ENCODE assay signal across 15 mouse cellular contexts in genomic region chr7:29032685-29033084, GRCm38 (mm10). TPM values are rescaled to one million over a fixed set of nuclear protein-coding genes. Genes with fewer than 3 reads are reported as not detected.
DNase-seq lines count a peak whose midpoint lies in the region; ATAC-seq and TF ChIP-seq lines count a peak whose summit lies in the region.
"Had no signal": no experiment of that assay in that cellular context is flagged by ENCODE, and none has a peak within 500 bp of the region (broad histone marks: within the 10 kb centered on the region; RNA-seq: fewer than 3 reads in every experiment).

No protein-coding gene starts in this region.

- no peak for ATAC-seq in lung, embryonic 14.5 days (ENCODE audit: insufficient read depth)
- ATAC-seq in monocyte, adult 5-6 weeks (replicated peaks; ENCODE audit: insufficient number of reproducible peaks, low FRiP score, low TSS enrichment, poor library complexity, severe bottlenecking) = 0 out of 2 replicates have a peak, but pooled peaks have one; percentile 59
- ATAC-seq: forebrain, embryonic 16.5 days had no signal

- TF ChIP-seq EP300 in MEL (IDR thresholded peaks at IDR 0.05; ENCODE audit: low read depth in 1 of 2, low read length in 2 of 2) = no peak

- H3K36me3 ChIP-seq in lung, embryonic 14.5 days (ENCODE audit: insufficient read depth) = no peaks in the 10 kb centered on the region
- peaks cover 0 to 21% of the 10 kb centered on the region in 2 experiments; a peak in 2 of 4 replicates for H3K36me3 ChIP-seq in MEL (ENCODE audit: control insufficient read depth in 1 of 2, insufficient read depth in 2 of 2, low read length in 2 of 2)
- H3K36me3 ChIP-seq: embryonic facial prominence, embryonic 15.5 days had no signal

- H3K4me3 ChIP-seq in gastrocnemius, adult 2 months = no peak overlapping the region
- H3K4me3 ChIP-seq in lung, embryonic 14.5 days (ENCODE audit: low read depth, low read length) = no peak overlapping the region
- no peak overlapping the region for H3K4me3 ChIP-seq in MEL (ENCODE audit: control insufficient read depth in 1 of 2, insufficient read depth in 1 of 2, low read depth in 2 of 2, low read length in 2 of 2)
- H3K4me3 ChIP-seq: embryonic facial prominence, embryonic 15.5 days had no signal

- H3K9me3 ChIP-seq in lung, embryonic 14.5 days (ENCODE audit: low read depth, low read length) = no peaks in the 10 kb centered on the region
- H3K9me3 ChIP-seq in MEL (replicated peaks; ENCODE audit: insufficient read depth, low read length) = no peaks in the 10 kb centered on the region
- H3K9me3 ChIP-seq: embryonic facial prominence, embryonic 15.5 days had no signal

- TF ChIP-seq POLR2A in MEL (IDR thresholded peaks at IDR 0.05; ENCODE audit: control insufficient read depth in 1 of 2, insufficient read depth in 1 of 2, low read depth in 1 of 2, low read length in 2 of 2, poor library complexity in 1 of 2) = no peak

- no peak for DNase-seq in gastrocnemius, adult 2 months
- no peak for DNase-seq in gastrocnemius, postnatal 36 days
- DNase-seq in lung, embryonic 14.5 days = peak; percentile 37
- no peak for DNase-seq in lung, postnatal 25 days (ENCODE audit: low spot score)
- peak; percentile 78 for DNase-seq in MEL (ENCODE audit: low read depth, low spot score)
- no peak for DNase-seq in urinary bladder, postnatal 4 days (ENCODE audit: low spot score in 2 of 2)
- no peak for DNase-seq in adrenal gland, postnatal 36 days
- DNase-seq: cerebellum, postnatal 25 days; heart, postnatal 14 days; kidney, adult 8-10 months; thymus, adult 18-20 months had no signal

- TF ChIP-seq RAD21 in MEL (IDR thresholded peaks at IDR 0.05; ENCODE audit: low read depth, low read length) = peak; percentile 69

- no peak overlapping the region for H3K4me2 ChIP-seq in lung, embryonic 14.5 days
- H3K4me2 ChIP-seq: embryonic facial prominence, embryonic 15.5 days had no signal

- H3K27ac ChIP-seq in gastrocnemius, adult 2 months = no peak overlapping the region
- H3K27ac ChIP-seq in lung, embryonic 14.5 days (ENCODE audit: low read depth) = no peak overlapping the region
- H3K27ac ChIP-seq in MEL (ENCODE audit: control insufficient read depth, low read depth, low read length) = no peak overlapping the region
- H3K27ac ChIP-seq: embryonic facial prominence, embryonic 15.5 days; macrophage had no signal

- H3K9ac ChIP-seq in lung, embryonic 14.5 days = no peak overlapping the region
- H3K9ac ChIP-seq in MEL (ENCODE audit: control insufficient read depth, low read depth, low read length, poor library complexity, severe bottlenecking) = no peak overlapping the region
- H3K9ac ChIP-seq: embryonic facial prominence, embryonic 15.5 days had no signal

- peak; percentile 61 for TF ChIP-seq CTCF in gastrocnemius, adult 2 months (IDR thresholded peaks at IDR 0.05)
- TF ChIP-seq CTCF in lung, embryonic 14.5 days (IDR thresholded peaks at IDR 0.05; ENCODE audit: low read depth) = peak; percentile 51
- TF ChIP-seq CTCF in MEL (IDR thresholded peaks at IDR 0.05 in 2 of 3, conservative IDR thresholded peaks at IDR 0.05 in 1 of 3; ENCODE audit: control insufficient read depth in 1 of 3, insufficient read depth in 1 of 3, low read depth in 2 of 3, low read length in 3 of 3, poor library complexity in 1 of 3, severe bottlenecking in 1 of 3) = peak; percentile 77 to 81 (median 80)

- H3K27me3 ChIP-seq in lung, embryonic 14.5 days (ENCODE audit: insufficient read depth, low read length) = no peaks in the 10 kb centered on the region
- H3K27me3 ChIP-seq in MEL (ENCODE audit: control insufficient read depth in 1 of 2, insufficient read depth in 2 of 2, low read length in 2 of 2) = no peaks in the 10 kb centered on the region
- H3K27me3 ChIP-seq: embryonic facial prominence, embryonic 15.5 days had no signal

- no peaks in the 10 kb centered on the region for H3K79me2 ChIP-seq in MEL (ENCODE audit: control insufficient read depth, insufficient read depth, low read length, poor library complexity)

- no peaks in the 10 kb centered on the region for H3K4me1 ChIP-seq in lung, embryonic 14.5 days (ENCODE audit: insufficient read depth)
- peaks cover 6 to 27% of the 10 kb centered on the region in 2 experiments for H3K4me1 ChIP-seq in MEL (ENCODE audit: control insufficient read depth in 1 of 2, insufficient read depth in 2 of 2, low read length in 2 of 2)
- H3K4me1 ChIP-seq: embryonic facial prominence, embryonic 15.5 days had no signal

- WGBS in lung, embryonic 14.5 days = 87% methylated on average over 5 of the region's 5 CpGs

- intact Hi-C loops in gastrocnemius, adult 2 months (cut with DNase I) = loop anchor here (10.0 kb wide), 1 partner anchor 248 kb away; the partner anchor contains the start of gene Rinl
- intact Hi-C loops in gastrocnemius, postnatal 36 days (cut with DNase I) = no loop called here

TF ChIP-seq in MEL, 35 proteins besides CTCF, POLR2A, EP300 and RAD21:
- TF ChIP-seq SIN3A (IDR thresholded peaks at IDR 0.05; ENCODE audit: low read length) = peak; percentile 48; the same call in 1 of the 2 replicates
- peak; percentile 82 for TF ChIP-seq SMC3 (IDR thresholded peaks at IDR 0.05; ENCODE audit: low read depth, low read length)
- no peak for TF ChIP-seq NELFE (IDR thresholded peaks at IDR 0.05; ENCODE audit: low read depth, low read length)
- no peak for TF ChIP-seq ZNF384 (IDR thresholded peaks at IDR 0.05; ENCODE audit: low read depth, low read length)
- peak; percentile 61 for TF ChIP-seq ZC3H11A (IDR thresholded peaks at IDR 0.05; ENCODE audit: low read depth, low read length)
- TF ChIP-seq UBTF (IDR thresholded peaks at IDR 0.05; ENCODE audit: borderline replicate concordance, insufficient read depth, low read depth, low read length) = no peak

RNA-seq across cellular contexts. Expression of gene Map4k1, which starts 50.8 kb away (rescaled TPM):
- under 1 TPM; 0.25 to 0.33 TPM for total RNA-seq in gastrocnemius, adult 2 months (2021)
- total RNA-seq in gastrocnemius, postnatal 36 days (2021) = under 1 TPM; 0.27 to 0.46 TPM
- 8.5 and 10.7 TPM in 2 replicates for polyA plus RNA-seq in lung, embryonic 14.5 days (2014; fragmentation: Nextera tagmentation; extraction: Ambion mirVana)
- 17.3 and 19.3 TPM in 2 replicates for total RNA-seq in MEL (2012; rRNA removed)
- 10 to 100 TPM in 1 of 2 experiments, not detected in 1; 50.8 TPM for polyA plus RNA-seq in MEL (2012; ENCODE audit: insufficient read depth in 1 of 2, insufficient read length in 2 of 2, low read depth in 1 of 2, low replicate concordance in 2 of 2, missing spikeins in 1 of 2)
- total RNA-seq in monocyte, adult 5-6 weeks (2017) = 31.9 to 70.2 TPM (median 54.1 TPM) in 3 replicates
- 1 to 10 TPM; 1.1 to 1.7 TPM for total RNA-seq in adrenal gland, postnatal 36 days (2021)

RNA-seq across cellular contexts. Expression of gene Eif3k, which starts 51.0 kb away (rescaled TPM):
- 100 to 1,000 TPM; 122 to 141 TPM for total RNA-seq in gastrocnemius, adult 2 months (2021)
- 100 to 1,000 TPM; 119 to 125 TPM for total RNA-seq in gastrocnemius, postnatal 36 days (2021)
- polyA plus RNA-seq in lung, embryonic 14.5 days (2014; fragmentation: Nextera tagmentation; extraction: Ambion mirVana) = 392 and 398 TPM in 2 replicates
- total RNA-seq in MEL (2012; rRNA removed) = 525 and 545 TPM in 2 replicates
- 100 to 1,000 TPM in 1 of 2 experiments, not detected in 1; 671 TPM for polyA plus RNA-seq in MEL (2012; ENCODE audit: insufficient read depth in 1 of 2, insufficient read length in 2 of 2, low read depth in 1 of 2, low replicate concordance in 2 of 2, missing spikeins in 1 of 2)
- total RNA-seq in monocyte, adult 5-6 weeks (2017) = 285 to 328 TPM (median 291 TPM) in 3 replicates
- 100 to 1,000 TPM; 241 to 264 TPM for total RNA-seq in adrenal gland, postnatal 36 days (2021)

Comparison
In these comparisons a context has a peak if more than half of its experiments do, and no peak if none do; other contexts are left out.
1. DNase-seq: peak in lung, embryonic 14.5 days (single experiment) and MEL (single experiment); none in gastrocnemius, adult 2 months (single experiment), gastrocnemius, postnatal 36 days (0 of 2), lung, postnatal 25 days (single experiment), urinary bladder, postnatal 4 days (0 of 2) and adrenal gland, postnatal 36 days (0 of 2).
2. Peak in every context shown above with its lines, with median percentiles within 50 percentile points of each other: CTCF ChIP-seq.